Mouse (Mus musculus) gastrocnemius, postnatal 36 days (tissue): Measurements from ENCODE around the gene 3110001I22Rik. TPM values are rescaled to one million over a fixed set of nuclear protein-coding genes. Genes with fewer than 3 reads are reported as not detected.
"Not testable (repeated sequence)": the region's sequence is repeated elsewhere in the genome, so short reads cannot be mapped to it uniquely, and the experiment has no call there.

Experiments
- DNase-seq, 2 experiments: peaks; one replicate each; pipeline ENCODE4 v3.0.0; 2022
- intact Hi-C: fragments of 180-260 bp; cut with DNase I; formaldehyde crosslinking; loops from one replicate; pipeline ENCODE4 v1.15.1; 2025
- long read RNA-seq, 2 experiments: library from polyadenylated mRNA; stranded (forward); transcript quantifications; one replicate each; pipeline ENCODE4 v2.0.0; 2021
- total RNA-seq, 2 experiments: library from RNA; stranded (reverse); gene quantifications; 2 replicates each; pipeline ENCODE4 v1.2.3; 2021

Gene 3110001I22Rik
- total RNA-seq, result 1 to 10 TPM; 1.5 to 2.2 TPM
- long read RNA-seq, experiment 1, partial matches to known transcripts, result 0 of 3 reads
- long read RNA-seq, experiment 1, other reads (novel, unspliced or antisense), result 1 of 3 reads
- long read RNA-seq, experiment 2, partial matches to known transcripts, result 0 of 2 reads
- long read RNA-seq, experiment 2, other reads (novel, unspliced or antisense), result 0 of 2 reads

GRCm38 (mm10) chr16:13671685-13672385 is at the start of gene 3110001I22Rik, which contains the start of gene Bfar:
3110001I22Rik (plus strand) TSS chr16:13671929.
Bfar (plus strand) TSS chr16:13671858.
- intact Hi-C loops, result no loop called here
- DNase-seq, result peak; percentile 81 to 86

- no peak for DNase-seq
- intact Hi-C loops, result loop anchor here (5.0 to 10.0 kb wide), 3 partner anchors 96 to 514 kb away; no protein-coding TSS in a partner anchor
Observed at GRCm38 (mm10) chr16:13628345-13628744, 43.4 kb upstream of the 3110001I22Rik start.

GRCm38 (mm10) chr16:13638198-13638597 is 33.5 kb upstream of the 3110001I22Rik start:
- DNase-seq, intact Hi-C loops: not testable (repeated sequence)

- intact Hi-C loops, result no loop called here
- no peak for DNase-seq
Observed at GRCm38 (mm10) chr16:13639508-13639907, 32.2 kb upstream of the 3110001I22Rik start.

- intact Hi-C loops, result no loop called here
- DNase-seq, result no peak
Observed at GRCm38 (mm10) chr16:13640064-13640463, 31.7 kb upstream of the 3110001I22Rik start.

GRCm38 (mm10) chr16:13644474-13644873 is 27.3 kb upstream of the 3110001I22Rik start:
- intact Hi-C loops, result no loop called here
- no peak for DNase-seq

GRCm38 (mm10) chr16:13645930-13646329 is 25.8 kb upstream of the 3110001I22Rik start:
- DNase-seq, result no peak
- intact Hi-C loops, result no loop called here

- intact Hi-C loops, result no loop called here
- no peak for DNase-seq
Observed at GRCm38 (mm10) chr16:13658886-13659285, 12.8 kb upstream of the 3110001I22Rik start.

GRCm38 (mm10) chr16:13660736-13661135 is 11.0 kb upstream of the 3110001I22Rik start:
- intact Hi-C loops, result no loop called here
- DNase-seq, result no peak

GRCm38 (mm10) chr16:13667878-13668343 is 3.8 kb upstream of the 3110001I22Rik start, which contains the start of gene Parn:
Parn (minus strand) TSS chr16:13668170.
- intact Hi-C loops, result no loop called here
- DNase-seq, result peak; percentile 84 to 88

- intact Hi-C loops, result no loop called here
Observed at GRCm38 (mm10) chr16:13668402-13669108, 3.2 kb upstream of the 3110001I22Rik start.

GRCm38 (mm10) chr16:13669282-13669681 is 2.4 kb upstream of the 3110001I22Rik start:
- DNase-seq, result no peak
- intact Hi-C loops, result no loop called here

More at GRCm38 (mm10) chr16:13668402-13669108, 3.2 kb upstream of the 3110001I22Rik start:
- no peak for DNase-seq

GRCm38 (mm10) chr16:13670896-13671295 is 833 bp upstream of the 3110001I22Rik start:
- intact Hi-C loops, DNase-seq: not testable (repeated sequence)

- intact Hi-C loops, result no loop called here
- peak; percentile 39 to 56 for DNase-seq
Observed at GRCm38 (mm10) chr16:13672386-13672898, 713 bp downstream of the 3110001I22Rik start.

GRCm38 (mm10) chr16:13673114-13673513 is 1.4 kb downstream of the 3110001I22Rik start:
- intact Hi-C loops, result no loop called here
- no peak for DNase-seq

GRCm38 (mm10) chr16:13674511-13674910 is 2.8 kb downstream of the 3110001I22Rik start:
- intact Hi-C loops, result no loop called here
- no peak for DNase-seq

GRCm38 (mm10) chr16:13678601-13679319 is 7.0 kb downstream of the 3110001I22Rik start:
- intact Hi-C loops, result no loop called here
- DNase-seq, result no peak

- no peak for DNase-seq
- intact Hi-C loops, result no loop called here
Observed at GRCm38 (mm10) chr16:13698998-13699397, 27.3 kb downstream of the 3110001I22Rik start.

GRCm38 (mm10) chr16:13702184-13702583 is 30.5 kb downstream of the 3110001I22Rik start:
- intact Hi-C loops, result no loop called here
- DNase-seq, result no peak

- intact Hi-C loops, result no loop called here
Observed at GRCm38 (mm10) chr16:13704676-13705075, 32.9 kb downstream of the 3110001I22Rik start.

More at GRCm38 (mm10) chr16:13704676-13705075, 32.9 kb downstream of the 3110001I22Rik start:
- DNase-seq, result no peak
